Mouse (Mus musculus) megakaryocyte-erythroid progenitor cell, adult 5-6 weeks (primary cell): Measurements from ENCODE around the gene Zfp366. TPM values are rescaled to one million over a fixed set of nuclear protein-coding genes. Genes with fewer than 3 reads are reported as not detected.

Experiments
- ATAC-seq: replicated peaks from 2 replicates; pipeline ENCODE4 v1.8.0; 2016; ENCODE audit warnings: mild to moderate bottlenecking, inconsistent platforms; ENCODE audit not compliant: severe bottlenecking, poor library complexity, low FRiP score, low TSS enrichment
- total RNA-seq, 2 experiments: library from RNA; stranded (forward) in 1 of 2; stranded (reverse) in 1 of 2; fragments of 200-1000, 215-1000 nt in 1 of 2; fragments of >200 nt in 1 of 2; fragmentation: Nextera tagmentation in 1 of 2; gene quantifications; 2 replicates each; pipeline ENCODE4 v1.2.3; 2014 to 2017

Zfp366 gene
- total RNA-seq, 2 experiments from 2014 or later: 0.47 TPM; not detected in 1

DNA sequence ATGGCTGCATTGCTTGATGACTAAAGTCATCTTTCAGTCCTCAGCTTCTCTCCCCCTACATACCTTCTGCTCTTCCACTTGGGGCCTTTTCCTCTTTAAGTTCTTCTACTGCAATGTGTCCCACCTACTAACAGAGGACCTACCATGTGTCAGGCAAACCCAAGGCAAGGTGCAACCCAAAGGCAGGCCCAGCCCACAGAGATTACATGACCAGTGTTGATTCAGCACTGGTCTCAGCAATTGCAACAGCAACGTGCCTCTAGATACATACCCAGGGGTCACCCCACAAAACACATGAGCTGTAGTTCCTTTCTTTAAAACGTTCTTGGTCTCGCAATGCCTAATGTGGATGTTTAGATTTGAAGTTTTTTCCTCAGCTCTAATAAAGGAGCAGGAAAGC lies 57.4 kb downstream of the Zfp366 start:
- no peak for ATAC-seq

DNA sequence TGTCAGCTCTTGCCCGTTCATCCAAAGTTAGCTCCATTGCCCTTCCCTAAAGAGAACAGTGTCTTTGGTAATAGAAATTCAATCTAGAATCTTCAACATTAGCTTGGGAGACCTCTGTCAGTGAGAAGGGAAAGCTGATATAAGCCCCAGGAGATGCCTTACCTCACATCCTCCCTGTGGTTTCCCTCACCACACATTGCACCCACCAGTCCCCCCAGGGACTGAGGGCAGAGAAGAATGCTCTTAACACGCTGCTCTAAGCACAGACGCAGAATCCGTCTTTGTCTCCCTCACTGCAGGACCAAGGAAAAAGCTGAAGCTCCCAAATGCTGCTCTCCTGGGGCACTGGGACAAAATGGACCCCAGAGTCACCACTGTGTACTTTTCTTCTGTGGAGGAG lies 58.3 kb downstream of the Zfp366 start:
- ATAC-seq: no peak

DNA sequence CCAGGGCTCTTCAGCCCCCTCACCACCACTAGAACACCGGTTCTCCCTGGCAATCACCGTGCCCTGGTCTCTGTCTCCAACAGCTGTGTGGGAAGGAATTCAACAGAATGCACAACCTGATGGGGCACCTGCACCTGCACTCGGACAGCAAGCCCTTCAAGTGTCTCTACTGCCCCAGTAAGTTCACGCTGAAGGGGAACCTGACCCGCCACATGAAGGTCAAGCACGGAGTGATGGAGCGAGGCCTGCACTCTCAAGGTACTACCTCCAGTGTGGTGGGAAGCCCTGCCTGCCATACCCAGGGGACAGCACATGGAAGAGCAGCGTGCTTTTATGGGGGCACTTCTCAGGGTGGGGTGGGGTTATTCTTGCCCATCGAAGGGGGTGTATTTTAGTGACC lies 59.2 kb downstream of the Zfp366 start:
- no peak for ATAC-seq

DNA sequence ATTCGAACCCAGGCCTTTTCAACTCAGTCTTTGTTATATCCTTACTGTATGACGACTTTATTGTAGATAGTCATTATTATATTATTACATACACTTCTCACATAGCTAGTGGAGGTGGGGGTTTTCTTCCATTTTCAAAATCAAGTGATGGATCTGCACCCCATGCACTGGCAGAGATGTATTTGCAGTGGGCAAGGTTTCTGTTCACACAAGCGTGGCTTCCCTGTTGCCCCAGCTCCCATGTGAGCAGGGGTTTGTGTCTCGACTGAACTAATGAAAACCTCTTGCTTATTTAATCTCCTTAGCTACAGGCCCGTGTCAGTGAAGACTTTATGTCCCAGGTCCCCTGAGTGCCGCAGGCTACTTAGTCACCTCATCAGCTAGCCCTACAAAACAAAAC lies 59.8 kb downstream of the Zfp366 start:
- ATAC-seq: no peak

DNA sequence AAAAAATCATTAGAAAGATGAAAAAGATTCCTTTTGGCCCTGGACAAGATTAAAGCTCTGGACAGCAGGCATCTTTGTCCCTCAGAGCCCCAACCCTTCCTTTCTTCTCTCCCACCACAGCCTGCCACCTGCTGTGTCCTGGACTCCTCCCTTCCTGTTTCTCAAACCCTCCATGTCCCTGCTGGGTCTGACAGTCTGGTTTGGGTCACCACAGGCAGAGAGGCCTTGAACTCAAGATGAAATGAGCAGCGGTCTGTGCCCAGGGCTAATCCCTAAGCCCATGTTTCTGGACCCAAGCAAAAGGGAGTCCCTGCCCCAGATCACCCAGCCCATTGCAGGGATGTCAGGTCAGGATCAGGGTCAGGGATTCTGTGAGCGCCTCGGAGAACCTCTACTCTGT lies 60.3 kb downstream of the Zfp366 start:
- no peak for ATAC-seq

DNA sequence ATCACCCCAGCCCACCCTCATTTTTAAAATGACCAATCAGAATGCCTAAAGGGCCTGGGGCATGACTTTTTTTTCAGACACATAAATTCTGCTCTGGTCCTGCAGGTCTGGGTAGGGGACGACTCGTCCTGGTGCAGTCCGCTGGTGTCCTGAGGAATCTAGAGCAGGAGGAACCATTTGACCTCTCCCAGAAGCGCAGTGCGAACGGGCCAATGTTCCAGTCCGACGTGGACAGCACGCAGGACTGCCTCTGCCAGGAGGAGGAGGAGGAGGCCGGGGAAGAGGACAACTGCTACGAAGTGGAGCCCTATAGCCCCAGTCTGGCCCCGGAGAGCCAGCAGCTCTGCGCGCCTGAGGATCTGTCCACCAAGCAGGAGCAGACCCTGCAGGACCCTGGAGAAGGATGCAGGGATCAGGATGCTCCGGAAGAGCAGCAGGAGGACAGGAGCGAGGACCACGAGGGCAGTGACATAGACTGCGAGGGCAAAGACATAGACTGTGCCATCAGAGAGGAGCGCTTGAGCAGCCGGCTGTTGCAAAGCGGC lies 61.4 kb downstream of the Zfp366 start:
- no peak for ATAC-seq

DNA sequence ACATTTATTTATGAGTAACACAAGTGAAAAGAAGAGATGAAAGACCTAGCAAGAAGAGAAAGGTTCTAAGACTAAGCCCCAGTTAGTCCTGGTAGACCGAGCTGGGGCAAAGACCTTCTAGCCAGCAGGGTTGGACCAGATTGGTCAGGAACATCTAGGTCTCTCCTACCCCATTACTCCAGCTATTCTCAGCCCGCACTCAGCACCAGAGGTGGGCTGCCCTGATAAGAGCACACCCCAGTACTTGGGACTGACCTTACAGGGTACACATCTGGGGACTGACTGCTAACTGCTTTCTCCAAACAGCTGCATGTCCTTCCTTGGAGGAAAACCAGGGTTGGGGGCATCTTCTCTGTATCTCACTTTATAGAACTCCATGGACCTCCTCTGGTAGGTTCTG lies 66.2 kb downstream of the Zfp366 start:
- ATAC-seq: no peak

DNA sequence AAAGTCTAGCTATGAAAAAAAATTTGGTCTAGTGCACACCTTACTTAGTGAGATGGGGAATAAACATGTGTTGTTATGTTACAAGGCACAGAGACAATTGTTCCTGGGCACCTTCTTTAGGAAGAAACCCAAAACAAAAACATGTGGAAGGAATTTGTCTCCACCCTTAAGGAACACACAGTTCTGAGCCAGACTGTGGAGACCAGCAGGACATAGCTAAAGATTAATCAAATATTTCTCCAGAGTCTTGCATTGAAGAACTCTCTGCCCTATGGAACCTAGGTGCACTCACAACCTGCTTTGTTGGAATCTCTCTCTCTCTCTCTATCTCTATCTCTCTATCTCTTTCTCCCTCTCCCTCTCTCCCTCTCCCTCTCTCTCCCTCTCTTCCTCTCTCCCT lies 69.6 kb downstream of the Zfp366 start:
- ATAC-seq: no peak

DNA sequence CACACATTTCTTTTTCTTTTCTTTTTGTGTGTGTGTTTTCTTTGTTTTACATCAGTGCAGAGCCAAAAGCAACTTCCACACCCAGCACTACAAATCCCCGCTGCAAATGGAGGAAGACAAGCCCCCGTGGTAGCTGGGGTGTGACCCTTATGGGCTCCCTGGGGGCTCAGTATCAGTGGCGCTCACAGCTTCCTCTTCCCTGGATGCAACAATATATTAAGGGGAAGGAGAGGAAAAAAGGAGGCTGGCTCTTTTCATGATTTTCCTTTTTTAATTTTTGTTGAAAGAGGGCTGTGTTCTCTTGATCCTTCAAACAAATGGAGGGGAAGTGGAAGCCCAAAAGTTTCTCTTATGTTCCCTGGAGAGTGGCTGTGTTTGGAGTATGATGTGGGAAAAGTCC lies 70.2 kb downstream of the Zfp366 start:
- ATAC-seq: no peak

DNA sequence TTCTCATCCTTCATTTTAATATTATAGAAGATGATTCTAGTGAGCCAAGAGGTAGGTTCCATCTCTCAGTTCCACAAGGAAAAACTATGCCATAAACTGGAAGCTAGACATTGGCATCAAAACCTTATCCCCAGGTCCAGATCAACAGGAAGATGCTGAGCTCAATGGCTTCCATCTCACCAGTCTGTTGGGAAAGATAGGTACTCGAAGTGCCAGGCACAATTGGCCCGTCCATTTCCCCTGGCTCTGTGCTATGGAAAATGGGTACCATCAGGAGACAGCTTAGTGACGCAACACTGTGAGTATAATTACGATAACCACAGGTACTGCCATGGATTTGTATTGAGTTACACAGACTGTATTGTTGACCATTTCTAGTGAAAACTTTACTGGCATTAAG lies 72.3 kb downstream of the Zfp366 start:
- no peak for ATAC-seq

DNA sequence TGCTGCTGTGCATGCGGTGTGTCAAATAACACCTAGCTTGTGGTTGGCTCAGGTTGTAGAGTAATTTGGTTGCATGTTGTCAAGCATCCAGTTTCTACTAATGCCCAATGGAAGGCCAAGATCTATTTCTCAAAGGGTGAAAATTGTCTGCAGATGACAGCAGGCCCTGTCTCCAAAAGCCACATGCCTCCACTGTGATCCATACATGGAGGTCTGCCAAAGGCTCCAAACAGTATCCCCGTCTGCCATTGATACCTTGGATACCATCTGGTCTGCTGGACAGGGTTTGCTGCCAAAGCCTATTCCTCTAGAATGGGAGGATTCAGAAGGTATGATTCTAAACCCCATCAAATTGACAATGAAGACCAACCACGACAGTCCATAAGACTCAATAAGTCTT lies 74.1 kb downstream of the Zfp366 start:
- no peak for ATAC-seq

DNA sequence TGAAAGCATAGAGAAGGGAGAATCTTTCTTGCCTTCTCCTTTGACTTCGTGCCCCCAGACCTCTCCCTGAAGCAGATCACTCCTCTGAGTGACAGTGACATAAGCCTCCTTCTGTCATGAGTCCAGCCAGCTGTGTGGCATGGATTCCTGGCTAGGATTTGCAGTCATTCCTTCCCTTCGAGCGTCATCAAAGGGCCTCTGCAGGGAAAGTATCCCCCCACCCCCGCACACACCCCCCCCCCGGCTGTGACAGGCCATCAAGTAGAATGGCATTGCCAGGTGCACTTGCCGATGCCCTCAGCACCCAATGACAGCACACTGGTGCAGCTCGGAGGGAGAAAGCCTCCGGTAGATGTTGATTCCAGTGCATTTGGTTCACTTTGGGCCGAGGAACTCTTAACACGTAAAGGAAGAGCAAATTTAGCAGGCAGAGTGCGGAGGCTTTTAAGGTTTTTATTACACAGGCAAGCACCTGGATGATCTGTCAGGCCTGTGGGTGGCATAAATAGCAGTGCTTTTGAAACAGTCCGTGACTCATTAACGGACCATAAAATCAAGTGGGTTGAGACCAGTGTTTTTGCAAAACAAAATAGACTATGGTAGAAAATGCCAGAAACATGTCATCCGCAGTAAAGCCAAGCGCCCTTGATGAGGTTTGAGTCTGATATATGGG lies 75.0 kb downstream of the Zfp366 start:
- ATAC-seq: no peak

DNA sequence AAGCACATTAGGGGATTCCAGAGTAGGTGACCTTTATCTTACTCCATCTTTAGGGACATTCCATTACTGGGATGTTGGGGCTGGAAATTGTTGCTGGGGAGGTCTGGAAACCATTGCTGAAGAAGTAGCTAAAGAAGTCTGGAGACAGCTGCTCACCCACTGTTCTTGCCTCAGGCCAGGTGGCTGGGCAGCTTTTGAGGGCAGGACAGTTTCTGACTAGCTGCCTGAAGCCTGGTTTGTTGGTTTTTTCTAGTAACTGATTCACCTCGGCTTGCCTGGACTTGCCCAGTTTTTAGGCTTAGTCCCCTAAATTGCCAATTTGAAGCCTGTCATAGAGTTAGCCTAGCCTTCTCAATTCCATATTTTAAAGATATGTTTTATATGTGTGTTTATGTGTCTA lies 77.8 kb downstream of the Zfp366 start:
- no peak for ATAC-seq

DNA sequence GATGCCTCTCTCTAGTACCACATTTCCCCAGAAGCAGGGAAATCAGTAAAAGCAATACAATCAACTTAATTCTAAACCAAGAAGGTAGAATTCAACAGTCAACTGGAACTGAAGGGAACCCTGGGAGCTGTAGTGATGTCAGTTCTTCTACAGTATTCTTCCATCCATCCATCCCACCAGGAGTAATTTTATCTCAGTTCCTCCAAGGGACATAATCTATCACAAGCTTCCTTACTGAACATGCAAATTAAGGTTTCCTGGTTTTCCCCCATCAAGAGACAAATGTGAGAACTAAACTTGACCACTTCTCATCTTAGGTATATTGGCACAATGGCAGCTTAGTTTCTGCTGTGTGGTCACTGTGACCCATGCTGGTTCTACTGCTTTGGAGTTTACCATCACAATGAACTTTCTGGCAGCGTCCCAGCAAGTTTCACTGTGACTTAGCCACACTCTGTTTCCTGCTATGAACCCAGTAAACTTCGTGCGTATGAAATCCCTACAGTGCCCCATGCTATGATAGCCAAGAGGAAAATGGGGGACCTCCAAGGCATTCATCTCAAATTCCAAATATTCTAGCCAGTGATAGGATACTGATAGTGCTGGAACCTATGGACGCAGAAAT lies 78.6 kb downstream of the Zfp366 start:
- ATAC-seq: no peak

DNA sequence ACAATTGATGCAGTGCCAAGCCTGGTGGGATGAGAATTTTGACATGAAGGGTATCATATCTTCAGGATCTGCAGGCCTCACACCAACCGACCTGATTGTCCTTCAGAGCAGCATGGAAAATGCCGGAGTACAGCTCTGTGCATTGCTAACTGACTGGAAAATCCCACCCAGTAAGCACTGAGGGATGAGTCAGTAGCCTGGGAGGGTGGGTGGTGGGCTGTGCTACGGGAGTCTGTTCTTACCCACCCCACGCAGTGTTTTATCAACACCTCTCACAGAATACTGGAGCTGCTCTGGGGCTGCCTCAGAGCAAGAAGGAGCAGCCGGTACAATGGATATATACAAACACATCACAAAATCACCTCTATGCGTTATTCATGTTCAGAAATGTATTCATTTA lies 79.9 kb downstream of the Zfp366 start:
- no peak for ATAC-seq

DNA sequence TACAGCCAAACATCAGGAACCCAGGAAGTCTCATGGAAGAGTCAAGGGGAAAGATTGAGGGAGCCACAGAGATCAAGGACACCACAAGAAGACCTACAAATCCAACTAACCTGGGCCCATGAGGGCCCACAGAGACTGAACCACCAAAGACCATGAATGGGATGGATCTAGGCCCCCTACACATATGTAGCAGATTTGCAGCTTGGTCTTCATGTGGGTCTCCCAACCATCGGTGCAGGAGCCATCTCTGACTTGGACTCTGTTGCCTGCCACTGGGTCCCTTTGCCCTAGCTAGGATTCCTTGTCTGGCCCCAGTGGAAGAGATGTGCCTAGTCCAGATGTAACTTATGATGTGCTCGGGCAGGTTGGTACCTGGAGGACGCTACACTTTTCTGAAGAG lies 87.4 kb downstream of the Zfp366 start:
- ATAC-seq: no peak

DNA sequence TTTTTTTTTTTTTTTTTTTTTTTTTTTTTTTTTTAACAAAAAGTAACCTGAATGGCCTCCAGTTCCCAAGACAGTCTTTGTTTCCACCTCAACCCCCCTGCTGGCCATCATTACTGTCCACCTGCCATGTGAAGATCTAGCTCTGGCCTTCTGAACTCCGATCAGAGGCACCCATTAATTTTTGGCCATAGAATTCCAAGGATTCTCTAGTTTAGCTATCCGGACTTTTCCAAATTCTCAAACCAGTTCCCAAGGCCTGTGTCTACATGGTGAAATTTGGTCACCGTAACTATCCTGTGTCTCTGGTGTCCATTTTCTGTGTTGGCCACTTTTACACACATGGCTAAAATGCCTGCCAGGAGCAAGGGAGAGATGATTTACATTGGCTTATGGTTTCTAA lies 92.9 kb downstream of the Zfp366 start:
- ATAC-seq: no peak

DNA sequence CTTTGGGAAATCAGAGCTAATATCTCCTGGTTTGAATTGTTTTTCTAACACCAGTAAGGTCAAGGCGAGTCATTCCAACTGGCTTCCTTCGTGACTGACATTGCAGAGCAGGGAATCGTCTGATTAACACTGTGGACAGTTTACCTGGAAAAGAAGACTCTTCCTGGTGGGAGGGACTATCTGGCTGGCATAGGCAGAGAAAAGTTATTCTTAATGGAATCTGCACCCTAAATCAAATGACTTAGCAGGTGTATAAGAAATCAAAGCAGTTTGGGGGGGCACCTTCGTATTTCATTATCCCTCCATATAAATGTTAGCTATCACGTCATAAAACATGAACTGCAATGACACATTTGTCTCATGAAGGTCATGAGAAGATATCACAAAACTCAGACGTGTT lies 93.9 kb downstream of the Zfp366 start:
- ATAC-seq: no peak

DNA sequence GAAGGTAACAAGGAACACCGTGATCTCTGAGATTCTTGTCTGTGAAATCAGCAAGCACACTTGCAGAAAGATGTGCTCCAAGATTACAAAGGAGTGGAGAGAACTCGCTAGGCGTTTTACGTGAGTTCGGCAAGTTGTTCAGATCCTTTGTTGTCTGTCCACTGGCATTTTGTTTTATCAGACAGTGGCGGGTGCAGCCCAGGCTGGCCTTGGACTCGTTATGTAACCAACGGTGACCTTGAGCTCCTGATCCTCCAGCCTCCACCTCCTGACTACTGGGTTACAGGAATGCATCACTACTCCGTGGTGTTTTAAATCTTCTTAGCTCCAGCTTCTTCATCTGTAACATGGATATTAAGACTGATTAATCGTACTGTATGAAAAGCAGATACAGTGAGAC lies 94.7 kb downstream of the Zfp366 start:
- ATAC-seq: no peak

DNA sequence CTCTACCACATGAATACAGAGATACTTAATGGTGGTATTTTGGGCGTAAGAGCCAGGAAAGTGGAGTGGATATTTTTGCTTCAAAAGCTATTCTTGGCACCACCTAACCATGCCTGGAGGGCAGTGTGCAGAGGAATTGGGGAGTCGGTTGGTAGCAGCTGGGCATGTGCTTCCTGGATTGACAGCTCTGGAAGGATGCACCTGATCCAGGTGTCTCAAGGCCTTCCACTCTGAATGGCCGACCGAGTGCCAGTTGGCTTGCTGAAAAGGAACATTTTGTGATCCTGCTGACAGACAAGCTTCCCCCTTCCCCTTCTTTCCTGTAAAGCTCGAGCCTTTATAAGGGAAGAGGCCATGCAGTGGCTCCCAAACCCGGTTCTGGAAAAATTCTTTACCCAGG lies 98.3 kb downstream of the Zfp366 start:
- no peak for ATAC-seq

DNA sequence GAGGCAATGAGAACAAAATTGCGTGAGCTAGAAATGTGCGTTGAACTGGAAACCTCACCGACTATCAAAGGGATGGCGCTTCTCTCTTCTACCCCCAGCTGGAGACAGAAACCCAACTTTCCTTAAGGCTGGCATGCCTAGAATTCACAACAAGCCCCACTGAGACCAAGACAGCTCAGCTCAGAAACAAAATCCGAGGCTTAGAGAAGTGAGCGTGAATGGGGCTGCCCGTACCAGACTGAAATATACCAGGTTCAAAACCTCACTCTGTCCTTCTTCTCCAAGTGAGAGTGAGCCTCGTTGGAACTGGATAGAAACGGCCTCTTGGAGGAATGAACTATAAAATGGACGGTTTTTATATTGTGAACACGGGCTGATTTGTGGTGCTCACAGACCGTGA lies 99.3 kb downstream of the Zfp366 start:
- ATAC-seq: no peak
